Mouse (Mus musculus): Measurements from ENCODE around the gene Pbx1.

DNA sequence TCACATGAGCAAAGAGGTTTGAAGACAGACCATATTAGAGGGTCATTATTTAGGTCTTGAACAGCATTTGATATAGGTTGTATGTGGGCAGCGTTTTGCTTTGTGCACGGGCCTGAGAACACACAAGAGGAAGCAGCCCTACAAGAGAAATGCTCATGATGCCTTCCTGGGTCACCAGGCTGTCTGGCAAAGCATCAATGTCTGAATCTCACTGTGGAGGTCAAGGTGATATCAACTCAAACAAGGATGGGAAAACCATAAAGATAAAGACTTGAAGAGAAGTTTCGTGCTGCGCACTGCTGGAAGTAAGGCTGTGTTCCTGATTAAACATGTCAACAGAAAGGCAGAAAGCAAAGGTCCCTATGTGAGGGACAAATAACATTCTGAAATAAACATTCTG is 157.8 kb downstream of the Pbx1 start:
- TF ChIP-seq CTCF (IDR thresholded peaks at IDR 0.05; ENCODE audit: borderline replicate concordance, extremely low read depth, insufficient read depth, insufficient read length) (no peak), POLR2A (IDR thresholded peaks at IDR 0.05; ENCODE audit: borderline replicate concordance, extremely low read depth, insufficient read depth, insufficient read length, poor library complexity, severe bottlenecking) (no peak)

All from brain, embryonic 14.5 days (tissue).